Mouse (Mus musculus) lung, adult 2 months (tissue): ENCODE results near the gene Glyatl3. TPM values are rescaled to one million over a fixed set of nuclear protein-coding genes. Genes with fewer than 3 reads are reported as not detected.

Experiments used
- DNase-seq: peaks from one replicate; pipeline ENCODE4 v3.0.0; 2022
- H3K4me1 ChIP-seq: fragments of 200-500 bp; 2 replicates; pipeline ENCODE4 v1.6.1; 2011; ENCODE audit warnings: low read length; ENCODE audit not compliant: control insufficient read depth, insufficient read depth
- H3K4me3 ChIP-seq: fragments of 200-500 bp; replicated peaks from 2 replicates; pipeline ENCODE3; 2011; ENCODE audit warnings: low read depth, mild to moderate bottlenecking, control low read depth, low read length; ENCODE audit errors: extremely low read depth
- CTCF ChIP-seq: fragments of 200-500 bp; IDR thresholded peaks from 2 replicates; pipeline ENCODE4 v1.5.1; 2011; ENCODE audit warnings: mild to moderate bottlenecking, low read length, control low read depth; ENCODE audit not compliant: insufficient read depth
- POLR2A ChIP-seq: fragments of 200-500 bp; IDR thresholded peaks from 2 replicates; pipeline ENCODE4 v1.6.1; 2011; ENCODE audit warnings: low read depth, mild to moderate bottlenecking, control low read depth, low read length, borderline replicate concordance; ENCODE audit errors: extremely low read depth
- WGBS: fragments of 180-500 bp; shearing (Covaris S2); methylation state at CpG from one replicate; pipeline ENCODE4 v1.1.7; 2018; 5-methylcytosine and 5-hydroxymethylcytosine counted together
- polyA plus RNA-seq: library from polyadenylated mRNA; depleted of rRNA; stranded (reverse); fragments of >200 nt; gene quantifications from 2 replicates; pipeline ENCODE4 v1.2.3, GENCODE M21; 2012; rRNA removed

Glyatl3 gene
- polyA plus RNA-seq: not detected in 2 replicates

DNA sequence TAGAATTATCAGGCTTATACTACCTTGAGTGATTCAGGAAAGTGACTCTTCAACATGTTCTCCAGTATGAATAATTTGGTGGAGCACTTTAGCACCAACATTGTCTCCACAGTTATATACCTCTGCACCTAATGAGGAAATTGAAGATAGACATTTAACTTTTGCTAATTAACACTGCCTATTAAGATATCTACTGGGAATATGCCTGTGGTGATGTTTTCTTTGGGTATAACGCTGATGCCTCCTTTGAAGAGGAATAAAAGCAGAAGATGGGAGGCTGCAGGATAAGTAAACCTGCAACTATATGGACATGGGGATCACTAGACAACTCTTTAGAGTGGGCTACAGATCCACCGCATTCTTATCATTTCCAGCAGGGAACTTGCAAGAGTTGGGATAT, at the start of gene Glyatl3:
TSS of gene Glyatl3 (minus strand) at position 101 of the 400 bp plus-strand sequence.
- H3K4me1 ChIP-seq: no peaks in the 10 kb centered on the region
- H3K4me3 ChIP-seq: no peak within 1 kb of the TSS
- 92% methylated on average over 2 of the region's 2 CpGs for WGBS
- no peak for TF ChIP-seq POLR2A
- no peak for TF ChIP-seq CTCF
- no peak for DNase-seq

DNA sequence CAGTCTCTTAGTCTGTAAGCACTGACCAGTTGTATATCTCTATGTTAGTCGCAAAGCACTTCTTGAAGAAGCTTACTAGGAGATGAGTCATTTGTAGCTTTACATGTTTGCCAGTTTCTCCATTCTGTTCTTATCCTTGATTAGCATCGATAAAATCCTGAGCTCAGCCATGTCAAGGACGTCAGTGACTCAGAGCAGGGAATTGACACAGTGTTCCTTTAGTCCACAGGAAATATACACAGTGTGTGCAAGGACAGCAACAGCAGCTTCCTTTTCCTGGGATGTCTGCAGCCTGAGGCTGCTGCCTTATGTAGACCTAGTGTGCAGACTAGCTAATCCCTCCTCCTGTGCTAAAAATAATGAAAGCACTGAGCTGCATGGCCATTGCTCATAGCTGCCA, 34.4 kb upstream of the Glyatl3 start:
- Histone ChIP-seq H3K4me3 (no peak overlapping the region), H3K4me1 (no peaks in the 10 kb centered on the region)
- no peak for DNase-seq
- WGBS: 57% methylated on average over 3 of the region's 3 CpGs
- TF ChIP-seq CTCF (no peak), POLR2A (no peak)

DNA sequence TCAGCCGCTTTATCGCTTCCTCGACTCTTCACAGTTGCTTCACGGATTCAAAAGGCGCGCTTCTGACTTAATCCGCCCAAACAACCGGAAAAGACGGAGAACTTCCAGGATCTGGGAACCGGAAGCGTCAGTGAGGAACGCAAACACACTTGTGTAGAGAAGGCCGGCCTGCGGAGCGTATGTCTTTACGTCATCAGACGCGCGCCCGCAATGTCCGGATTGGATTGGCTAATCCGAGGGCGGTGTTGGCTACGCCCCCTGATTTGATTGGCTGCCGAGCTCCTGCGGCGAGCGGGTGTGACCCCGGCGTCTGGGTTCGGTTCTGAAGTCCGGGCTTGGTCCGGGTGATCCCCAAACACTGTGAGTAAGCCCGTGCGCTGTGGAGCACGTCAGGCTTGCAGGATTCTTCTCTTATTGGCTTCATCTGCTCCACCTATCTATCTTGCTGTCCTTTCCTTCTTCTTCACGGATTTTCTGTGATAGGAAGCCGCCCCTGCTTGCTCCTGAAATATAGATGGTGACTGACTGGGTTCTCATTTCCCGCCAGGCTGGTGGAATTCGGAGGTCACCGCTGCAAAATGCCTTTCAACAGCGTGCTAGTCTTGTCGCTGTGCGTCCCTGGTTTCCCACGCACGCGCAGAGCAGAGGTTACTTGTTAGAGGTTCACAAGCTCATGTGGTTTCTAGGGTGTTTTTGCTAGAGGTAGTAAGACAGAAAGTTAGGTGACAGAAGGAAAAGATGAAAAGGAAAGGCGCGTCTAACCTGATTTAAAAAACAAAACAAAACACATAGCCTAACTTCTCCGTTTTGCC, 20.5 kb upstream of the Glyatl3 start, which contains the start of the genes Mut and Cenpq:
TSS of gene Mut (plus strand) at position 266 of the 812 bp plus-strand sequence.
TSS of gene Cenpq (minus strand) at position 628 of the 812 bp plus-strand sequence.
- under 1% methylated on average over 50 of the region's 50 CpGs for WGBS
- TF ChIP-seq CTCF (no peak), POLR2A (peak; percentile 80; the same call in 1 of the 2 replicates)
- peaks cover 2% of the 10 kb centered on the region; the same call in 1 of the 2 replicates for H3K4me1 ChIP-seq
- DNase-seq: peak; percentile 97
- peak within 1 kb of the TSS; percentile 93 for H3K4me3 ChIP-seq

DNA sequence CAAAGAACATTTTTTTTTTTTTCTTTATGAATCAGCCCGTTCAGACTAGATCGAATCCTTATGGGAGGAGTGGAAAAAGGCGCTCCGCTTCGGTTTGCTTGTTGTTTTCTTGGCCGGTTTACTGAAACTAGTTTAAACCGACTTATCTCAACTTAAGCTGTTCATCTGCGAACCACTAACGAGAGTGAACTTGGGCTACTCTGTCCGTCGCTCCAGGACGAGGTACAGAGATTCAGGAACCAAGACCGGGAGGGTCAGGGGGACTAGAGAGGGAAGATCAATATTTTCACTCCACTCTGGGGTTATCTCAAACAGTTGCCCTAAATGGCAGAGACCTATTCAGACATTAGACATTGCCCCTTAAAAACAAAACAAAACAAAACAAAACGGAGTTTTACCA, 19.8 kb upstream of the Glyatl3 start:
- TF ChIP-seq CTCF: no peak
- no peak for TF ChIP-seq POLR2A
- no peak for DNase-seq
- Histone ChIP-seq H3K4me1 (peaks cover 2% of the 10 kb centered on the region; the same call in 1 of the 2 replicates), H3K4me3 (peak overlapping the region; percentile 57)
- under 1% methylated on average over 14 of the region's 14 CpGs for WGBS

DNA sequence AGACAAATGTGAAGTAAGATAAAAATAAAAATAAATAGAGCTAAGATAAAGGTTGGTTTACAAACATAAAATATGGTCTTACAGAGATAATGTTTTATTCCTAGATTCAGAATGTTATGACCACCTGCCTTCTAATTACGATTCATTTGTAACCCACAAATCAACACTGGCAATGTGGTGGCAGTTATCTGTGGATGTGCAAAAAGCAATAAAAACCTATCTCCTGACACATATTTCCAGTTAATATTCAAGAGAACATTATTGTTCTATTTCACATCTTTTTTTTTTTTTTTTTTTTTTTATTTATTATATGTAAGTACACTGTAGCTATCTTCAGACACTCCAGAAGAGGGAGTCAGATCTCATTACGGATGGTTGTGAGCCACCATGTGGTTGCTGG, 1.3 kb upstream of the Glyatl3 start:
- H3K4me3 ChIP-seq: no peak overlapping the region
- no peaks in the 10 kb centered on the region for H3K4me1 ChIP-seq
- DNase-seq: no peak
- TF ChIP-seq POLR2A: no peak
- TF ChIP-seq CTCF: no peak
- 86% methylated on average over 2 of the region's 2 CpGs for WGBS

DNA sequence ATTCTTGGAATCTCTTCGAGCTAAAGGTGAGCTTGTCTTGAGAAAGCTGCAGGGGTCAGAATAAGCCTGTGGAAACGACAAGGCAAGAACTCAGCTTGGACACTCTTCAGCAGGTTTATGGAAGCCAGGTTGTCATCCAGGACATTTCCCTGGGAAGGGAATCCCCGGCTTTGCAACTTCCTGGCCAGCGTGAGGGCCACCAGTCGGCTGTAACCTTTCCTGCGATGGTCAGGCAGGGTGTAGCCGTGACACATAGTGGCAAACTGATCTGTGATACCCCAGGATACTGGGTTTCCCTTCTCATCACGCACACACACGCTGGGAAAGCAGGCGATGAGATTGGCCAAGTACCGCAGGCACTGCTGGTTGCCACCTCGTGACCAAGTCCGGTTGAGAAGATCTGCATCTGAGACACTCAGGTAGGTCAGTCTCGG, 9.4 kb downstream of the Glyatl3 start:
- no peak for DNase-seq
- H3K4me3 ChIP-seq: no peak overlapping the region
- no peaks in the 10 kb centered on the region for H3K4me1 ChIP-seq
- TF ChIP-seq CTCF: no peak
- no peak for TF ChIP-seq POLR2A
- WGBS: 9% methylated on average over 14 of the region's 14 CpGs

DNA sequence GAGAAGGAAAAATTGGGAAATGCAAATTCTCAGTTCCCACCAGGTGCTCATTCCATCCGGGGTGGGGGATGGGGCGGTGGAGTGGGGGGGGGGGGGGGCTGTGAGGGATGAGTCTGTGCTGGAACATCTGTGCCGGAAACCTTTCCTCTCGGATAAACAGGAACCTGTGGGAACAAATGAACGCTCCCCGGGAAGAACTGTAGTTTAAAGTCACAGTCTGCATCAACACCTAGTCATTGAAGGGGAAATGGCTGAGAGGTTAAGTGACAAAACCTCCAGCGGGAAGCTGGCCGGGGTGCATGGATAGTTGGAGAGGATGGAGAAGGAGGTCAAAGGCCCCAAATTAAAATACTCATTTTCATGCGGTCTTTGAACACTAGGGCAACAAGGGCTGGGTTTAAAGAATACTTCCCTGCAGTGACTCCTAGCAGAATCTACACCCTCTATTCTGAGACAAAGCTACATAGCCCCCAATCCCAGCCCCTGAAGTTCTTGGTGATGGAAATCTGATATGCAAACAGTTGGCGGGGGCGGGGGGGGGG, 10.0 kb downstream of the Glyatl3 start:
- WGBS: 12% methylated on average over 11 of the region's 11 CpGs

DNA sequence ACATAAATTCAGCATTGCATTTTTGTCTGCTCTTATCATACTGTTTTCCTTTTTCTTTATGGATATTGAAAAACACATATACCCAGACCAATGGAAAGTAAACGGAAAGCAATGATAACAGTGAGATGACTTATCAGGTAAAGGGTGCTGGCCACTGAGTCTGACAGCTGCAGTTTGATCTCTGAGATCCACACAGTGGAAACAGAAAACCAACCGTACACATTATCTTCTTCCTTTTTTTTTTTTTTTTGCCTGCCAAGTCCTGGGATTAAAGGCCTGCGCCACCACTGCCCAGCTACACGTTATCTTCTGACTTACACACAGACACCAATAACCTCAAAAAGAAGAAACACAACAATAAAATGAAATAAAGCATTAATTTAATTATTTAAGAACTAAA, 10.8 kb downstream of the Glyatl3 start:
- 60% methylated on average over 4 of the region's 4 CpGs for WGBS
- no peak for DNase-seq
- Histone ChIP-seq H3K4me3 (no peak overlapping the region), H3K4me1 (no peaks in the 10 kb centered on the region)
- TF ChIP-seq POLR2A (no peak), CTCF (no peak)

More for the DNA sequence above, 10.0 kb downstream of the Glyatl3 start:
- Histone ChIP-seq H3K4me3 (no peak overlapping the region), H3K4me1 (no peaks in the 10 kb centered on the region)
- TF ChIP-seq POLR2A (no peak), CTCF (no peak)
- DNase-seq: no peak

DNA sequence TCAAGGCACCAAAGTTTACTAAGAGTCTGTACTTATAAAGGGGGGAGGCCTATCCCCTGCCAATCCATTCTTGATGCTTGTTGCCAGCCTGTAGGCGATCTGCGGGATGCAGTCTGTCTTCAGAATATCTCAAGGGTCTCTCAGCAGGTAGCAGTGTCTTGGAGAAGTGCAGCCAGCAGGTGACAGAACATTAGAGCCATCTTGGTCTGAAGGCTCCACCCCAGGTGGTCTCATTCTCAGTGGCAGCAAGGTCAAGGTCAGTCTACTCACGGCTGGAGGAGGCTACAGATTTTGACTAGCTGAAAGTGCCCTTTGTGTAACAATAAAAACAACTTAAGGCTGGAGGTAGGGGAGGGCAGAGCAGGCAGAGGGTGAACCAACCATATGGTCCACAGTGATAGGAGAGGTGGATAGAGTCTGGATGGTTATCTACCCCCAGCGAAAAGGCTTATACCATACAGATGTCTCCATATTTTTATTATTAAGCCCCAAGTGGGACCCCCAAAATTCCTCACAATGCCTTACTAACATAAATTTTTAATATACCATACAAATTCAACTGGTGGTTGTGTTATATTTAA, 14.3 kb downstream of the Glyatl3 start:
- no peak overlapping the region for H3K4me3 ChIP-seq
- no peak for DNase-seq
- H3K4me1 ChIP-seq: no peaks in the 10 kb centered on the region
- TF ChIP-seq POLR2A (no peak), CTCF (no peak)
- WGBS: 59% methylated on average over 4 of the region's 4 CpGs
